Mouse (Mus musculus): ENCODE measurements around the gene Pcyox1. TPM values are rescaled to one million over a fixed set of nuclear protein-coding genes. Genes with fewer than 3 reads are reported as not detected.
"Not testable (repeated sequence)": the region's sequence is repeated elsewhere in the genome, so short reads cannot be mapped to it uniquely, and the experiment has no call there.

Gene Pcyox1
- polyA plus RNA-seq, 1 experiment from 2014 or later = 107 TPM

- Histone ChIP-seq H3K36me3 (ENCODE audit: control insufficient read depth, insufficient read depth, low read length) (peaks cover 29% of the 10 kb centered on the region), H3K4me2 (no peak overlapping the region)
- no peak for ATAC-seq (ENCODE audit: low FRiP score)
These were observed 3.8 kb downstream of the Pcyox1 start for GRCm38 (mm10) chr6:86393187-86393586.

GRCm38 (mm10) chr6:86391326-86391725, 5.6 kb downstream of the Pcyox1 start:
- Histone ChIP-seq H3K27me3 (ENCODE audit: control insufficient read depth, insufficient read depth, low read length) (no peaks in the 10 kb centered on the region), H3K9me3 (ENCODE audit: control insufficient read depth, low read length) (no peaks in the 10 kb centered on the region), H3K9ac (ENCODE audit: low read length) (no peak overlapping the region), H3K4me2 (no peak overlapping the region), H3K36me3 (ENCODE audit: control insufficient read depth, insufficient read depth, low read length) (peaks cover 37% of the 10 kb centered on the region), H3K4me3 (ENCODE audit: low read depth, low read length) (no peak overlapping the region), H3K4me1 (ENCODE audit: control insufficient read depth, insufficient read depth, low read length) (peaks cover 12% of the 10 kb centered on the region), H3K27ac (ENCODE audit: low read depth, low read length) (no peak overlapping the region)
- ATAC-seq (ENCODE audit: low FRiP score) (no peak), DNase-seq (ENCODE audit: low spot score, missing footprints) (no peak)
- 90% methylated on average over 5 of the region's 5 CpGs for WGBS

More at GRCm38 (mm10) chr6:86393187-86393586, 3.8 kb downstream of the Pcyox1 start:
- no peaks in the 10 kb centered on the region for H3K27me3 ChIP-seq (ENCODE audit: control insufficient read depth, insufficient read depth, low read length)
- no peak overlapping the region for H3K9ac ChIP-seq (ENCODE audit: low read length)
- H3K9me3 ChIP-seq (ENCODE audit: control insufficient read depth, low read length) = no peaks in the 10 kb centered on the region
- no peak overlapping the region for H3K4me3 ChIP-seq (ENCODE audit: low read depth, low read length)
- WGBS = 100% methylated on average over 1 of the region's 1 CpGs
- H3K27ac ChIP-seq (ENCODE audit: low read depth, low read length) = no peak overlapping the region
- DNase-seq (ENCODE audit: low spot score, missing footprints) = no peak
- H3K4me1 ChIP-seq (ENCODE audit: control insufficient read depth, insufficient read depth, low read length) = peaks cover 16% of the 10 kb centered on the region

- no peak overlapping the region for H3K9ac ChIP-seq (ENCODE audit: low read length)
- no peaks in the 10 kb centered on the region for H3K4me1 ChIP-seq (ENCODE audit: control insufficient read depth, insufficient read depth, low read length)
- no peak overlapping the region for H3K27ac ChIP-seq (ENCODE audit: low read depth, low read length)
- H3K4me3 ChIP-seq (ENCODE audit: low read depth, low read length) = no peak overlapping the region
- WGBS = 85% methylated on average over 18 of the region's 18 CpGs
- H3K4me2 ChIP-seq = no peak overlapping the region
- peaks cover 35% of the 10 kb centered on the region for H3K36me3 ChIP-seq (ENCODE audit: control insufficient read depth, insufficient read depth, low read length)
- no peak for DNase-seq (ENCODE audit: low spot score, missing footprints)
- H3K9me3 ChIP-seq (ENCODE audit: control insufficient read depth, low read length) = no peaks in the 10 kb centered on the region
- ATAC-seq (ENCODE audit: low FRiP score) = no peak
- no peaks in the 10 kb centered on the region for H3K27me3 ChIP-seq (ENCODE audit: control insufficient read depth, insufficient read depth, low read length)
These were observed 8.5 kb downstream of the Pcyox1 start for GRCm38 (mm10) chr6:86388461-86388860.

DNA sequence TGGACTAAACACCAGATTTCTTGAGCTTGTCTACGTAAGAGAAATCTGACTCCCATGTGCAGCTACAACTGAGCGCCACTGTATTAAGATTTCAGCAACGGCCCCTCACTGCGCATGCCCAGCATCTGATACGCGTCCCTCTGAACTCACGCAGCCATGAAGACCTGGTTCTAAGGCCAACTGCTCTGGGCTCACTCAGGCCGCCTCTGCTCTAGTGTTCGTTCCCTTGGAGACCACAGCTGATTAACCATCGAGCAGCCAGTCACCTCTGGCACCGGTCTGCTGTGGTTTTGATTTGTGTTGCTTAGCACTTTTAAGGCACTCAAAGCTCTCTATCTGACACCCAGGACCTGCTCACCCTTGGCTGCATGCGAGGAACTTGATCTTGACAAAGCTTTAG, 9.6 kb downstream of the Pcyox1 start:
- Histone ChIP-seq H3K4me3 (ENCODE audit: low read depth, low read length) (no peak overlapping the region), H3K9ac (ENCODE audit: low read length) (no peak overlapping the region), H3K27ac (ENCODE audit: low read depth, low read length) (no peak overlapping the region), H3K4me2 (no peak overlapping the region), H3K27me3 (ENCODE audit: control insufficient read depth, insufficient read depth, low read length) (no peaks in the 10 kb centered on the region), H3K4me1 (ENCODE audit: control insufficient read depth, insufficient read depth, low read length) (no peaks in the 10 kb centered on the region), H3K36me3 (ENCODE audit: control insufficient read depth, insufficient read depth, low read length) (peaks cover 33% of the 10 kb centered on the region), H3K9me3 (ENCODE audit: control insufficient read depth, low read length) (no peaks in the 10 kb centered on the region)
- DNase-seq (ENCODE audit: low spot score, missing footprints) = no peak
- no peak for ATAC-seq (ENCODE audit: low FRiP score)
- 88% methylated on average over 12 of the region's 12 CpGs for WGBS

- WGBS = 77% methylated on average over 5 of the region's 5 CpGs
- no peaks in the 10 kb centered on the region for H3K4me1 ChIP-seq (ENCODE audit: control insufficient read depth, insufficient read depth, low read length)
- no peak overlapping the region for H3K4me2 ChIP-seq
- no peaks in the 10 kb centered on the region for H3K9me3 ChIP-seq (ENCODE audit: control insufficient read depth, low read length)
- ATAC-seq (ENCODE audit: low FRiP score) = no peak
- no peaks in the 10 kb centered on the region for H3K27me3 ChIP-seq (ENCODE audit: control insufficient read depth, insufficient read depth, low read length)
- no peak overlapping the region for H3K4me3 ChIP-seq (ENCODE audit: low read depth, low read length)
- H3K9ac ChIP-seq (ENCODE audit: low read length) = no peak overlapping the region
- peaks cover 17% of the 10 kb centered on the region; the same call in 1 of the 2 replicates for H3K36me3 ChIP-seq (ENCODE audit: control insufficient read depth, insufficient read depth, low read length)
- DNase-seq (ENCODE audit: low spot score, missing footprints) = no peak
- H3K27ac ChIP-seq (ENCODE audit: low read depth, low read length) = no peak overlapping the region
These were observed 11.4 kb downstream of the Pcyox1 start for GRCm38 (mm10) chr6:86385362-86386104.

- 84% methylated on average over 4 of the region's 4 CpGs for WGBS
- no peak overlapping the region for H3K9ac ChIP-seq (ENCODE audit: low read length)
- H3K27ac ChIP-seq (ENCODE audit: low read depth, low read length) = no peak overlapping the region
- no peaks in the 10 kb centered on the region for H3K27me3 ChIP-seq (ENCODE audit: control insufficient read depth, insufficient read depth, low read length)
- no peak for ATAC-seq (ENCODE audit: low FRiP score)
- H3K4me1 ChIP-seq (ENCODE audit: control insufficient read depth, insufficient read depth, low read length) = no peaks in the 10 kb centered on the region
- H3K4me3 ChIP-seq (ENCODE audit: low read depth, low read length) = no peak overlapping the region
- DNase-seq (ENCODE audit: low spot score, missing footprints) = no peak
- H3K9me3 ChIP-seq (ENCODE audit: control insufficient read depth, low read length) = no peaks in the 10 kb centered on the region
- H3K4me2 ChIP-seq = no peak overlapping the region
- H3K36me3 ChIP-seq (ENCODE audit: control insufficient read depth, insufficient read depth, low read length) = peaks cover 13% of the 10 kb centered on the region; the same call in 1 of the 2 replicates
These were observed 12.3 kb downstream of the Pcyox1 start for GRCm38 (mm10) chr6:86384692-86385091.

GRCm38 (mm10) chr6:86383370-86383769, 13.6 kb downstream of the Pcyox1 start:
- 55% methylated on average over 16 of the region's 16 CpGs for WGBS
- no peaks in the 10 kb centered on the region for H3K4me1 ChIP-seq (ENCODE audit: control insufficient read depth, insufficient read depth, low read length)

GRCm38 (mm10) chr6:86382551-86382950, 14.4 kb downstream of the Pcyox1 start:
- ATAC-seq (ENCODE audit: low FRiP score) = no peak
- H3K27ac ChIP-seq (ENCODE audit: low read depth, low read length) = no peak overlapping the region
- H3K4me1 ChIP-seq (ENCODE audit: control insufficient read depth, insufficient read depth, low read length) = no peaks in the 10 kb centered on the region
- H3K27me3 ChIP-seq (ENCODE audit: control insufficient read depth, insufficient read depth, low read length) = no peaks in the 10 kb centered on the region
- no peak overlapping the region for H3K9ac ChIP-seq (ENCODE audit: low read length)
- no peak overlapping the region for H3K4me2 ChIP-seq
- no peak for DNase-seq (ENCODE audit: low spot score, missing footprints)
- no peaks in the 10 kb centered on the region for H3K9me3 ChIP-seq (ENCODE audit: control insufficient read depth, low read length)
- no peak overlapping the region for H3K4me3 ChIP-seq (ENCODE audit: low read depth, low read length)
- H3K36me3 ChIP-seq (ENCODE audit: control insufficient read depth, insufficient read depth, low read length) = peaks cover 14% of the 10 kb centered on the region; the same call in 1 of the 2 replicates

More at GRCm38 (mm10) chr6:86383370-86383769, 13.6 kb downstream of the Pcyox1 start:
- Histone ChIP-seq H3K36me3 (ENCODE audit: control insufficient read depth, insufficient read depth, low read length) (peaks cover 15% of the 10 kb centered on the region; the same call in 1 of the 2 replicates), H3K27me3 (ENCODE audit: control insufficient read depth, insufficient read depth, low read length) (no peaks in the 10 kb centered on the region), H3K9me3 (ENCODE audit: control insufficient read depth, low read length) (no peaks in the 10 kb centered on the region), H3K4me2 (no peak overlapping the region), H3K27ac (ENCODE audit: low read depth, low read length) (no peak overlapping the region), H3K4me3 (ENCODE audit: low read depth, low read length) (no peak overlapping the region), H3K9ac (ENCODE audit: low read length) (no peak overlapping the region)
- DNase-seq (ENCODE audit: low spot score, missing footprints) (no peak), ATAC-seq (ENCODE audit: low FRiP score) (no peak)

GRCm38 (mm10) chr6:86380112-86380511, 16.8 kb downstream of the Pcyox1 start:
- H3K4me1 ChIP-seq (ENCODE audit: control insufficient read depth, insufficient read depth, low read length); H3K4me3 ChIP-seq (ENCODE audit: low read depth, low read length); H3K9me3 ChIP-seq (ENCODE audit: control insufficient read depth, low read length); H3K27me3 ChIP-seq (ENCODE audit: control insufficient read depth, insufficient read depth, low read length); H3K4me2 ChIP-seq; H3K27ac ChIP-seq (ENCODE audit: low read depth, low read length); H3K9ac ChIP-seq (ENCODE audit: low read length); ATAC-seq (ENCODE audit: low FRiP score): not testable (repeated sequence)
- 73% methylated on average over 7 of the region's 8 CpGs for WGBS
- peak; percentile 79 for DNase-seq (ENCODE audit: low spot score, missing footprints)
- peaks cover 19% of the 10 kb centered on the region for H3K36me3 ChIP-seq (ENCODE audit: control insufficient read depth, insufficient read depth, low read length)
